Mouse (Mus musculus) lung, postnatal 4 days (tissue): Measurements from ENCODE around the gene Selenbp1.
"Not testable (repeated sequence)": the region's sequence is repeated elsewhere in the genome, so short reads cannot be mapped to it uniquely, and the experiment has no call there.

Source experiments
- DNase-seq, 2 experiments: peaks; one replicate each; pipeline ENCODE4 v3.0.0; 2021

The Selenbp1 gene

DNA sequence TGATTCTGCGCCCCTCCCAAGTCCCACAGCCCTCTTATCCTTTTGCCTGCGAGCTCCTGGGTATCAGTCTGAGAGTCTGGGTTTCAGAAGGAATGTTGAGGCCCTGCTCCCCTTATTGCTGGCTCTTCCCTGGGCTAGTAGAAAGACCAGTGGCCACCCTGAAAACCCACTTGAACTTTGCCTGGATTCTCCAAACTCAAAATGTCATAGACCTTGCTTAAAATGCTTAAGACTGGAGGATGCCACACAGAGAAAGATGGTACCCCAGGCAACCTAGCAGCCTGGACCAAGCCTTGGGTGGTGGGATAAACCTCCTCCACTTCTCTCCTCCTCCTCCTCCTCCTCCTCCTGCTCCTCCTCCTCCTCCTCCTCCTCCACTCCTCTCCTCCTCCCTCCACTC, 748 bp downstream of the Selenbp1 start:
- DNase-seq, result not testable (repeated sequence)

GRCm38 (mm10) chr3:94934564-94934963, 1.7 kb downstream of the Selenbp1 start:
- DNase-seq, result not testable (repeated sequence)

DNA sequence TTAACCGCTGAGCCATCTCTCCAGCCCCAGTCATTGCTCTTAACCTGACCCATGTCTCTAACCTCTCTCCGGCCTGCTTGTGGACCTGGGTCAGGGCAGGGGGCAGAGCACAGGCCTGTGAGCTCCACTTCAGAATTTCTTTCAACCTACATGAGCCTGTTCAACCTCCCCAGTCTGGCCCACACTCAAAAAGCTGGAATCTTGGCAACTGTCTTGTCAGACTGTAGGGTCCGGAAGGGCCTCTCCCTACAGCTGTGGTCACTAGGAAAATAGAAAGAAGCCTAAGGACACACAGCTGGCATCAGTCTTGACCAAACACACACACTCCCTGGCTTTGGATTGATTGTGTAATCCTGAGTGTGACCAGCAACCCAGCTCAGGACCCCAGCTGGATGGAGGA, 2.5 kb downstream of the Selenbp1 start:
- peak; percentile 79 to 88 for DNase-seq

DNA sequence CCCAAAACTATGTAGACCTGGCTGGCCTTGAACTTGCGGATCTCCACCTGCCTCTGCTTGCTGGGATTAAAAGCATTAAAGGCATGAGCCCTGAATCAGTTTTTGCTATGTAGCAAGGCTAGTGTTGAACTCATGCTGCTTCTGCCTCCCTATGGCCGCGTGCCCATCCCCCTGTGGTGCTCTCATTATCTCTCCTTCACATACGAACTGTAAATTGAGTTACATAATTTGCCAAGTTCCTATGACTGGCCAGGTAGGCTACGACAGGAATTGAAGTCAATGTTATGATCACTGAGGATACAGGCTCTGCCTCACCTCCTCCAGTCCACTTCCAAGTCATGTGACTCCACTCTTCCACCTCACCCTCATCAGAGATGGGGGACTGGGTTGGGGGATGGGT, 3.3 kb downstream of the Selenbp1 start:
- DNase-seq, result not testable (repeated sequence)

DNA sequence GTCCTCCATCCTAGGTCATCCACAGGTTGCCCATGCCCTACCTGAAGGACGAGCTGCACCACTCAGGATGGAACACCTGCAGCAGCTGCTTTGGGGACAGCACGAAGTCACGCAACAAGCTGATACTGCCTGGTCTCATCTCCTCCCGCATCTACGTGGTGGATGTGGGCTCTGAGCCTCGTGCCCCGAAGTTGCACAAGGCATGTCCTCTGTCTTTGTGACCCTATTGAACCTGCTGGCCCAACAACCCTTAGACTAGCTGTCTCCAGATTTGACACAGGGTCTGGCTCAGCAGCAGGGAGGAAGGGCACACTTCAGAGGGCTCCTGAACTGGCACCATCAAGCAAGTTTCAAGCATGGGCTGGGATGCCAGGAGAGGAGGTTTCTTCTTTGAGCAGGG, 4.3 kb downstream of the Selenbp1 start:
- not testable (repeated sequence) for DNase-seq

GRCm38 (mm10) chr3:94940033-94940432, 7.2 kb downstream of the Selenbp1 start:
- not testable (repeated sequence) for DNase-seq

GRCm38 (mm10) chr3:94942211-94942967, 9.5 kb downstream of the Selenbp1 start:
- DNase-seq, result not testable (repeated sequence)

GRCm38 (mm10) chr3:94943706-94944105, 10.8 kb downstream of the Selenbp1 start:
- not testable (repeated sequence) for DNase-seq

DNA sequence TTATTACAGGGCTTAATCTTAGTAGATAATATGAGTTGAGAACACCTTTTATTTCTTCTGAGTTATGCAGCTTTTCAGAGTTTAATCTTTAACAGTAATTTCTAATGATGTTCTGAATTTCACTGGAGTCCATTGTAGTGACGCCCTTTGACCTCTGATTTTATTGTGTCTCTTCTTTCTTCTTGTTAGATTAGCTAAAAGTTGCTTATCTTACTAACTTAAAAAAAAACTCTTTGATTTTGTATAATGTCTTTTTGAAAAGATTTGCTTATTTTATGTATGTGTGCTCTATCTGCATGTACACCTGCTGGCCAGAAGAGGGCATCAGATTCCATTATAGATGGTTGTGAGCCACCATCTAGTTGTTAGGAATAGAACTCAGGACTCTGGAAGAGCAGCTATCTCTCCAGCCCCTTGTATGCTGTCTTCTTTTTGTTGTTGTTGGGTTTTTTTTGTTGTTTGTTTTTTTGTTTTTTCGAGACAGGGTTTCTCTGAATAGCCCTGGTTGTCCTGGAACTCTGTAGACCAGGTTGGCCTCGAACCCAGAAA, 15.3 kb downstream of the Selenbp1 start:
- DNase-seq, result no peak

DNA sequence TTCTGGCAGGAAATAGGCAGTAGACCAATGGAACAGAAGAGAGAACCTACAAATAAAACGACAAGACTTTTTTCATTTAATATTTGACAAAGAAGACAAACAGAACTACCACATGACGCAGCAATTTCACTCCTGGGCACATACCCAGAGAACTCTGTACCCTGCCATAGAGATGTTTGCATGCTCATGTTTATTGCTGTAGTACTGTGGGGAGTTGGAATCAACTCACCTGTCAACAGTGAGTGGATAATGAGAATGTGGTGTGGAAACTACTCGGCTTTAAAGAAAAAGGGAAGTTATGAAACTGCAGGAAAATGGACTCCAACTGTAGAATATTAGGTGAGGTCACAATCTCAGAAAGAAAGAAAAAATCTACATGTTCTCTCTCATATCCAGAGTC, 16.8 kb downstream of the Selenbp1 start:
- no peak for DNase-seq

DNA sequence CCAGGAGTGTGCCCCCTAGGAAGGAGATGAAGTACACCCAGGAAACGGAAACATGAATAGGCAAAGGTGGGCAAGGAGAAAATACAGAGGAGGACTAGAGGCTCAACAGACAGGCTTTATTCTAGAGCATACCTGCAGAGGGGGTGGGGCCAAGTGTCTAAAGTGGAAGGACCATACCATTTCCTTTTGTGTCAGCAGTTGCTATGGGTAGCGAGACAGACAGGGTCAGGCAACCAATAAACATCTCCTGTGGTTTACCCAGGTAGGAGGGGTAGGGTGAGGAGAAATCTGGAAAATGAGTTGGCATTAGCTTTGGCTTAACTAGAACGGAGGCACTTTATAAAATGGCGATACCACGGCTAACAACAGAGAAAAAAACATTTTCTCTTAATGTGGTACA, 19.9 kb downstream of the Selenbp1 start:
- DNase-seq, result peak; percentile 65 to 71

DNA sequence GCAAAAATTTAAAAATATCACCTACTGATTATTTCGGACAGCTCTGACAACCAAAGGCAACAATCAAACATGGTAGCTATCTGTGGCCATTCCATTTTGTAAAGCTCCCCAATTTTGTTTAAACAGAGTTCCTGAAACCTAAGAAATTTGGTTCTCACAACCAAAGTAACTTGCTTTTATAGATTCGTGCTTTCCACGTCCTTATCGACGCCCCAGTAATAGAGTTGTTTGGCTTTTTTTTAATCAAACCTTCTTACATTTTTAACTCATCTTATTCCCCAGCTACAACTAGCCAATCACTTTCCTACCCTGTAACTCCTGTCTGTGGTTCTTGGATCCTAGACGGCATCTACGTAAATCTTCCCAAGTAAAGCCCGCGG, 20.5 kb downstream of the Selenbp1 start:
- no peak for DNase-seq

DNA sequence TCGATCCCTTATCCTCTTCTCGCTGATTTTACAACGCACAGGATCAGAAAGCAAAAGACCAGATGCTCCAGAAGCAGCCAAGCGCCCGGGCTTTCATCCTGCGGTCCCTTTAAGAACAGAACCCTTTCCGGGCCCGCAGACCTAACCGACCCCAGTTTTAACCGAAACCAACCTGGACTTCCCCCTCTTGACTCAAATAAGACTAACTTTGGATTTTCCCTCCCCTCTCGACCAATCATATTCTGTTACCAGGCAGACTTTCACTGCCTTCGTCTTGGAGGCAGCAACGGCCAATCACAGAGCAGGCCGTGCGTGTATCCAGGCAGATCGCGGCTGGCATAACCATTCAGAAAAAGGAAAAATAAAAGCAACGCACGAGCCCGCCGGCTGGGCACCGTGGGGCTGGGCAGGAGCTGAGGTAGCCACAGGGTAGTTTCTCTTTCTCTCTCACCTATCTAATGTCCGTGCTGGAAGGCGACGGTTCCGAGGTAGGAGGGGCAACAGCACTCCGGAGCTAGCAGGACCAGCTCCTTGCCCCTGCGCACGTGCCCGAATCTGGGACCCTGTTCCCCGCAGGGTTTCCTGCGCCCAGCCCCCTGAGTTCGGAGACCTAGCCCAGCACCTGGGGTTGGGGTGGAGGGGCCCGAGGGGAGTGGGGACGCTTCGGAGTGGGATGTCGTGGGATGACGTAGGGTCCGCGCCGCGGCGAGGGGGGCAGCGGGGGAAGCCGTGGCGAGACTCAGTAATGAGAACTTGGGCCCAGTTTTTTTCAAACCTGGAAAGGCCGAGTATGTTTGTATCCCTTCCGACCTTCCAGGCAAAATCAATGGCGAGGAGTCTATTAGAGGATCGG, 21.1 kb downstream of the Selenbp1 start, which contains the start of gene Rfx5:
Gene Rfx5, plus strand, starts transcription at position 312 of the 853 bp plus-strand sequence.
- peak; percentile 95 for DNase-seq

- no peak for DNase-seq
Observed at GRCm38 (mm10) chr3:94958295-94958694, 25.4 kb downstream of the Selenbp1 start.

DNA sequence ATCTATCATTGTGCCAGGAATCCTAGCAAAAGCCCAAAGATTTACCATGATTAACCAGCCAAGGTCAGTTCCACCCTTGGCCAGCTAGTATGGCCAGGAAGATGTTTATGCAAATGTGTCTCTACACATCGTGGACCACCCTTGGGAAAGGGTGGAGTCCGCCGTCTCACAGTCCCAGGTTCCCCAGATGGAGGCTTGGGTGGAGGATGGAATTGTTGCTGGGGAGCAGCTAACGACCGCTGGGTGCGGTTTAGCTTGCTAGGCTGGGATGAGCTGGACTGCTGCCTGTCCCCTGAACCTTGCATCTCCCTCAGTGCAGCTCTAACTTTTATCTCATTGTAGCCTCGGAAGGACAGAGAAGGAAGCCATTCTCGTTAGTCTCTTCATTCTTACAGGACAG, 27.0 kb downstream of the Selenbp1 start:
- DNase-seq, result no peak

GRCm38 (mm10) chr3:94960322-94960721, 27.5 kb downstream of the Selenbp1 start:
- DNase-seq, result no peak

GRCm38 (mm10) chr3:94964989-94965388, 32.1 kb downstream of the Selenbp1 start:
- no peak for DNase-seq

DNA sequence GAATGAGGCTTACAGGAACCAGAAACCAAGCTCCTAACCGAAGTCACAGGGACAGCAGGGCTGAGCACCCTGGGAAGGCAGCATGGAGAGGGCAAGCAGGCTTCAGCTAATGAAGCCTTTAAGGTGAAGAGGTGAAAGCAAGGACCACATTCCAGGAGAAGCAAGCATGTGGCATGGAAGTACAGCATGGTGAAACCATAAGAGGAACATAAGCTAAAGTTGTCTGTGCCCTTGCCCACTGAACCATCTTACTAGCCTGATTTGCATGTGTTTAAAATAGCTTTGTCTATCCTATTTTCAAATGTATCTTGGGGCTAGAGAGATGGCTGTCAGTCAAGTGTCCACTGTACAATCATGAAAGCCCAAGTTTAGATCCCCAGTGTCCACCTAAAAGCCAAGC, 33.0 kb downstream of the Selenbp1 start:
- DNase-seq, result no peak

GRCm38 (mm10) chr3:94972552-94972951, 39.7 kb downstream of the Selenbp1 start:
- DNase-seq, result no peak

- no peak for DNase-seq
Observed at GRCm38 (mm10) chr3:94973620-94974019, 40.8 kb downstream of the Selenbp1 start.

DNA sequence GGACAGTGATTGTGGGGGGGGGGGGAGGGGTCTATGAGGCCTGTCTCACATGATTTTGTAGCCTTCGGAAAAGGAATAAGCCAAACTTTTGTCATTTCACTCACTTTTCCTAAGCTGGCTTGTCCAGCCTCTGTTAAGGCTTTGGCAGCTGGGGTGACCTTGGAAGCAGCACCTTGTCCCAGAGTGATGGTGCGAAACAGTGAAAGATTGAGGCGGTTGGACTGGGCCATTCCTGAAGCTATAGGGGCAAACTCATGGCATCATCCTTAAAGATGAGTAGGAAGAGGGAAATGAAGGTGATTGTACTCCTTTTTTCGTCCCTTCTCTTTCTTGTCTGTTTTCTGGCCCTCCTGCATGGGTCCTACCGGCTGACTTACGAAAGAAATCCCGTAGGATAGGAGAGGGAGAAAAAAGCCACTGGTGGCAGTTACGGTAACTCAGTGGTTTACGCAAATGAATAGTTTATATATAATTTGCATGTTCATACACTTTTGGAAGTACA, 41.2 kb downstream of the Selenbp1 start:
- DNase-seq, result no peak

DNA sequence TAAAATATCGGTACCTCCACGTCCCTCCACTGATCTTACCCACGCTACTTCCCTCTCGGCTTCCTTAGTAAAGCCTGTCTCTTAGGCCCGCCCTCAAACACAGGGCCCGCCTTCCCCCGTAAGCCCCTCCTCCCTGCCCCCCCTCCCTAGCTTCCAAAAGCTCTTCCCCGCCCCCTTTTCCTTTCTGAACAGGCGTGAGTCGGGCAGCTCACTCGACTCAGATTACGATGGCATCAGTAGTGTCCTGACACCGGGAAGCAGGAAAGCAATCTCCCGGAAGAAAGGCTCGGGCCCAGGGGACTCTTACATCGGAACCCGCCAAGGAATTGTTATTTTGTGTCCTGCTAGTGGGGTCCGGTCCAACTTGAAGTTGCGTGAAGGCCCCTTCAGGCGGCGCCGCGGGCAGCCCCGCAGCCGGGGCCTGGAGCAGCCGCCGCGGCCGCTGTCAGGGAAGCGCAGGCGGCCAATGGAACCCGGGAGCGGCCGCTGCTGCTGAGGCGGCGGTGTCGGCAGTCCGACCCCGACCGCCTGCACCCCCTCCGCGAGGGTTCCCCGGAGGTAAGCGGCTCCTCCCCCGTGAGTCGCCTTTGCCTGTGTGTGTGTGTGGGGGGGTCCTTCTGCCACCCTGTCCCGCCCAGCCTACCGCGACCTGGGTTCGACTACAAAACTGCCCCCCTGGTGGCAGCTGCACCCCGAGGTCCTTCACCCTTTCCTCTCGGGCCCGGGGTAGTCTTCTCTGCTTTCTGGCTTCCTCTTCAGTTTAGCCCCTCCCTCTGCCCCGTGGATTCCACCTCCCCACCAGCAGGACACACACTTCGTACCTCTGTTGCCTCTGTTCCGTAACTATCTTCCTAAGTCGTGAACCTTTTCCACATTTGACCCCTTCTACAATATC, 41.9 kb downstream of the Selenbp1 start, which contains the start of gene Pi4kb:
Gene Pi4kb, plus strand, starts transcription at position 204 of the 895 bp plus-strand sequence.
- DNase-seq, result peak; percentile 88 to 90
